Mouse (Mus musculus) CD4-positive, CD25-positive, alpha-beta regulatory T cell, adult 2 months (primary cell): ENCODE measurements around the gene Slc29a2.
"Not testable (repeated sequence)": the region's sequence is repeated elsewhere in the genome, so short reads cannot be mapped to it uniquely, and the experiment has no call there.

ENCODE experiments used
- DNase-seq: peaks from one replicate; pipeline ENCODE4 v3.0.0-alpha.2; 2012; ENCODE audit warnings: low read depth, low spot score

The Slc29a2 gene

DNA sequence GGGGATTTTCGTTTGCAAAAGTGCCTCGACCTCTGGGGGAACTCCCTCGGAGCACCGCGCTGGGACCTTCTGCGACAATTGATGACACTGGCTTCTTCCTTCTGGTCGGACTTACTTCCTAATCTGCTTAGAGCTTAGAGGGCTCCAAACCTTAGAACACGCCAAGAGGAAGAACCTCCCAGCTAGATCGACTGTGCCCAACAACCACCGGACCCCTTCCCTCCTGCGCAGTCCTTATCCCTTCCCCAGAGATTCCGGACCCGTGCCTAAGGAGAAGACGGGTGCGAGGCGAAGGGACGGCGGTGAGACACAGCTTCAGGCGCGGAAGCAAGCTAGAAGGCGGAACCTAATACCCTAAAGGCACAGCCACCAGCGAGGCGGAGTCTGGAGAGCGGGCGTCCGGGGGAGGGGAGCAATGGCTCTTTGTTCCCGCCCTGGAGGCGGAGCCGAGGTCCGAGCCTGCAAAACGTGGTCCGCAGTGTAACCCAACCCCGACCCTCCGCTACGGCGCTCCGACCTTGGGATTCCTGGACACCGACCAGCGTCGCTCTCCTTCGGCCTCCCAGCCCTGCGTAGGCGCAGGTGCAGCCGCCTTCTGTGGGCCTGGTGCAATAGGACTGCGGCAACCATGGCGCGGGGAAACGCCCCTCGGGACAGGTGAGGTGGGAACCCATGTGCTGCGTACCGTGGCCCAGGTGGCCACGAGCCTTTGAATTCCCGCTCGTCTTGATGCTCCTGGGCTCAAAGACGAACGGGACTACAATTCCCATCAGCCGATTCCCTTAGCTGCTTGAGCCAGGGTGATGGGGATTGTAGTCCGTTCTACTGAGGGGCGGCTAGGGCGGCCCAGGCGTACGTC is at the start of gene Slc29a2:
Gene Slc29a2, plus strand, starts transcription at position 240 of the 859 bp plus-strand sequence.
- DNase-seq, result peak; percentile 89

- DNase-seq, result peak; percentile 86
These were observed 41.9 kb upstream of the Slc29a2 start for GRCm38 (mm10) chr19:4981767-4982166.

GRCm38 (mm10) chr19:4989013-4989412 is 34.6 kb upstream of the Slc29a2 start:
- peak; percentile 84 for DNase-seq

DNA sequence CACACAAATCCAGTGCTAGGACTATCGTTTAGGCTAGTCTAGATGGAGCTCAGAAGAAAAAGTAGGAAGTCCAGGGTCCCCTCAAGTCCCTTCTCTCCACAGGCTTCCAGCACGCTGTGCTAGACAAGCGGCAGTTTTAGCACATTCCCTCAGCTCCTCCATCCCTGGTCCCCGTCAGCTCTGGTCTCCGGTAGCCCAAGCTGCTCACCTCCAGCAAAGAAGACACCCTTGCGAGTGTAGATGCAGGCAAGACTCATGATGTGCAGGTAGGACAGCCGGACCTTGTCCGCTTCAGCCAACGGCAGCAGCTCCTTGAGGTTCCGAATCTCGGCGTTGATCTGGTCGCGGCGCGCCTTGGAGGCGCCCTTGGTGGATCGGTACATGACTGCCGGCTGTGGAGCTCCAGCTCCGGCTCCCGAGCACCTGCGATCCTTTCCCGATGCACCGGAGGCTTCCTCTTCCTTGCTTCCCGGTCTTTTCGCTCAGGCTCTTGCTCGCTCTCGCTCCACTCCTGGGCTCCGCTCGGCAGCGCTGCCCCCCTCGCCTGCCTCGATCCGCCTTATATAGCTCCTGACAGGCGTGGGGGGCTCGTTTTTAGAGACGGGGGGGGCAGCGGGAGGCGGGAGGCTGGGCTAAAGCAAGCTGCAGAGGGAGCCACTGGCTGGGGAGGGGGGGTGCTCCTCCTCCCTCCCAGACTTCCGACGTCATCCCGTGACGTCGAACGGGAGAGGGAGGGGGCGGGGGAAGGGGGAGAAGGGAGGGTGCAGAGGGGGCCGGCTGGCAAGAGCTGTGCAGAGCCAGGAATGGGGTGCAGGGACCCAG is 34.0 kb upstream of the Slc29a2 start:
- no peak for DNase-seq

DNA sequence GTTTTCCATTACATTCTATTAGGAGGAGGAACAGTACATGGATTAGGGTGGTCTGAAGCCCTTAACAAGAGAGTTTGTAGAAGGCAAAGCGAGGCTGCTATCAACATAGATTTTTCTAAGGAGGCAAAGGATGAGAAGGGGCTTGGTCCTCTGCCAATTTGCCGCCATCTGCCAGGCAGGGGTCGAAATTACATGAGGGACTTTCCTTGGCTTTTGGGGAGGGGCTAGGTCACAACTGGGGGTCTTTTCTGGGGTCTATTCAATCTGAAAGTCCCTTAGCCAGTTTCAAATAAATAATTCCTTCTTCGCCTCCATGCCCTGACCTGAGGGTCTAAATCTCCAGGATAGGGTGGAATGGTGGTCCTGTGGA is 33.4 kb upstream of the Slc29a2 start, which contains the start of gene Npas4:
Gene Npas4, minus strand, starts transcription at position 61 of the 370 bp plus-strand sequence.
- DNase-seq, result no peak

GRCm38 (mm10) chr19:4990716-4991115 is 32.9 kb upstream of the Slc29a2 start:
- DNase-seq, result peak; percentile 19

DNA sequence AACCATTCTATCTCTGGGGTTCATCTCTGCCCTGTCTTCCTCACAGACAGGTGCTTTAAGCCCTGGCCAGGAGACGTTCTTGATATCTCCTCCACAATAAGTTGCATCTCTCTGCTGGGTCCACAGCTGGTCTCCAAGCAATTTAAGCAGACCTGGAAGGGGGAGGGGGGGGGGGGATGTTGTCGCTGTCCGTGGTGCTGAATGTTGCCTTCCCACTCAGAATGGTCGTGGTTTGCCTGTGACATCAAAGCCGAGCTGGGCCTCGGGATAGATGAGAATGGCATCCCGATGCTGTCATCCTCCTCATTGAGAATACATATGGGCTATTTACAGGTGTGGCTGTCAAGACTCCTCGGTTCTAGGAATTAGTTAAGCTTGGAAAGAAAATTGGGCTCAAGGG is 31.3 kb upstream of the Slc29a2 start:
- peak; percentile 46 for DNase-seq

DNA sequence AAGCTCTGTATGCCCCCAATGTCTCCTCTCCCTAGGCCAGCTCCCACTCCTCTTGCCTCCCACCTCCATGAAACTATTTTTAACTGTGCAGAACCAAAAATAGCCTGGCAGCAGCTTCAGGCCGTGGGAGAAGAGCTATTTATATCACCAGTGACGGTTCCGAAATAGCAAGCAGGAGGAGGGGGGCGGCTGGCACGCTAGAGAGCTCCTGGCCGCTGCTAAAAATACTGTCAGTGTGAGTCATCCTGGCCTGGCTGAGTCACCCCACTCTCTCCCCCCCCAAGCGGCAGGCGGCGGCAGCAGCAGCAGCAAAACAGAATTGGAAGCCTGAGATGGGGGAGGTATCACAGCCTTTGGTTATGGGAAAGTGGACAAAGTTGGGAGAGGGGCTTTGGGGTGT is 30.8 kb upstream of the Slc29a2 start:
- DNase-seq, result peak; percentile 76

GRCm38 (mm10) chr19:4994043-4994442 is 29.6 kb upstream of the Slc29a2 start:
- peak; percentile 73 for DNase-seq

DNA sequence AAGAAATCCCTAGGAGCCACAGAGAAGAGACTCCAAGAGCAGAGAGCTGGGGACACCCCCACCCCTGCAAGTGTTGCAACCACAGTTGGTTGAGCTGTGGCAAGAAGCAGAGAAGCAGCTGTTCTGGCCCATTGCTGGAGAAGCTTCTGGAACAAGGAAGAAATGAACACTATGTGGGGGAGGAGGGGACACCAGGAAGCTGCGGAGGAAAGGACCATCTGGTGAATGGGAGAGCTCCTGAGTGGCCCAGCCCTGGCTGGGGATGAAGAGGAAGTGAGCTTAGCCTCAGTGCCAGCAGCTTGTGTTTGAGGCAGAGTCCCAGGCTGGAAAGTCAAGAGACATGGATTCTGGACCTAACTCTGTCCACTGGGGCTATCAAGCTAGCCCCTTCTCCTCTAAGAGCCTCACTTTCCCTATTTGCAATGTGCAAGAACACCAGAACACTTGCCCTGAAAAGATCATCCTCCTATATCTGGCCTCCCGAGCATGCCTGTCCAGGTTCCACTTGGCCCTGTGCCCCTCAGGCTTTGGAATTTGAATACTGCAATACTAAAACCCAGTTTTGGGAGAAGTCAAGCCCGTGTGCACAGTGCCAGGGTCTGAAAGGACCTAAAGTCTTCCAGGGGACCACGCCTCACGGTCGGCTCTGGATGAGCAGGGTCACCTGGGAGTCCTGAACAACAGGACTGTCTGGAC is 24.1 kb upstream of the Slc29a2 start:
- DNase-seq, result no peak

DNA sequence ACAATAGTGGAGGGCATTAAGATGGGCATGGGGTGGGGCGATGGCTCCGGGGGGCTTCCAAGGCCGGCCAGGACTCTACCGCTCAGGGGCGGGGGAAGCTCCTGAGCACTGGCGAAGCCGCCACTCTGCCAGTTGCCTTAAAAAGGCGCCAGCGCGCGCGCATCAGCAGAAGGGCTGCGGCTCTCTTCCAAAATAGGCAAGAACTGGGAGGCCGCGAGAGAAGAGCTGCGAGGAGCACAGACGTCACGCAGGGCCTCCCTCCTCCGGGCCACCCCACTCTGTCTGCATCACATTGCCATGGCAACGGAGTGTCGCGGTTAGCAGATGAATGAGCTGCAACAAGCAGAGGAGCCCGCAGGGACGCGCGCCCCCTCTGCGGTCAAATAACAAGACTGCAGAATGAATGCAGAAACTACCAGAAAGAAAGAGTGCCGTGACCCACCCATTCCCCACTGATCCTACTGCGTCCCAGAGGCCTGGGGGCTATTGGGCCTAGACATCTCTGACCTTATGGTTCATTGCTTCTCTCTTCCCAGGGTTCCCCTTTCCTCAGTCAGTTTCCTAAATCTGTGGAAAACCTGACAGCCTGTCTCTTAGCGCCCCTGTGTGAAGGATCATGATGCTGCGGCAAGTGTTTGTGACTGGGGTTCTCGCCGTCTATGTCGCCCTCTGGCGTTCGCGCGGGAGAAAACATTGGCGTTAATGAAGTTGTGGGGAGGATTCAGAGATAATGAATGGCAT is 21.8 kb upstream of the Slc29a2 start:
- peak; percentile 93 for DNase-seq

DNA sequence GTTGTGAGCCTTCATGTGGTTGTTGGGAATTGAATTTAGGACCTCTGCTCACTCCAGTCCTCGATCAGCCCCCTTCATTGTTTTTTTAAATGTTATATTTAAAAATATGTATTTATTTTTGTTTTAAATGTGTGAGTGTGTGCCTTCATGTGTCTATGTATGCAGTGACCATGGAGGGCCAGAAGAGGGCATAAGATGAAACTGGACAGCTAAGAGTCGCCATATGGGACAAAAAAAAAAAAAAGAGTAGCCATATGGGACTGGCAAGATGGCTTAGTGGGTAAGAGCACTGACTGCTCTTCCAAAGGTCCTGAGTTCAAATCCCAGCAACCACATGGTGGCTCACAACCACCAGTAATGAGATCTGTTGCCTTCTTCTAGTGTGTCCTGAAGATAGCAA is 20.0 kb upstream of the Slc29a2 start:
- DNase-seq, result not testable (repeated sequence)

DNA sequence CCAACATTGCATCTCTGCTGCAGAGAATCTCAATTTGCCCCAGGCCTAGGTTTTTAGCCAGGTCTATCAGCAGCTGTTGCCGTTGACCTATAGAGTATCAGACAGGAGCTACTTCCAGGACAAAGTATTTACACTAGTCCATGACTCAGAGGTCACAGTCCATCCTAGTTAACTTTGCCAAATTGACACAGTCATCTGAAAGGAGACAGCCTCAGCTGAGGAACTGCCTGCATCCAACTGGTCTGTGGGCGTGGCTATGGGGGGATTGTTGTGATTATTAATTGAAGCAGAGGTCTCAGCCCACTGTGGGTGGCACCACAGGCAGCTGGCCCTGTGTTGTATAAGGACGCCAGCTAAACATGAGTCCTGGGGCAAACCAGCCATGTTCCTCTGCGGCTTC is 18.7 kb upstream of the Slc29a2 start:
- DNase-seq, result no peak

DNA sequence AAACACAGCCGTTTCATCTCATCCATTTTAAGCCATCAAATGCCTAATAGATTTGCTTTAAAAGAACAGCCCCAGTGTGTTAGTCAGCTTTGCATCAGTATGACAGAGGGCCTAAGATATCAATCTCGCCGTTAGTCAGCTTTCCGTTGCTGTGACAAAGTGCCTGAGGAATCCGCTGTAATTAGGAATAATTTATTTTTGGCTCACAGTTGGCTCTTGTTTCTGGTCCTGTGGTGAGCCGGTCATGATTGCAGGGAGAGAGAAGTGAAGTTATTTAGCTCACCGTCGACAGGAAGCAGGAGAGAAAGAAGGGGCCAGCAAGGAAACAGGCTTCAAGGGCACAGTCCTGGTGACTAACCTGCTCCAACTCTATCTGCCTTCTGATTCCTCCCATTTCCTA is 10.5 kb upstream of the Slc29a2 start:
- DNase-seq, result no peak

DNA sequence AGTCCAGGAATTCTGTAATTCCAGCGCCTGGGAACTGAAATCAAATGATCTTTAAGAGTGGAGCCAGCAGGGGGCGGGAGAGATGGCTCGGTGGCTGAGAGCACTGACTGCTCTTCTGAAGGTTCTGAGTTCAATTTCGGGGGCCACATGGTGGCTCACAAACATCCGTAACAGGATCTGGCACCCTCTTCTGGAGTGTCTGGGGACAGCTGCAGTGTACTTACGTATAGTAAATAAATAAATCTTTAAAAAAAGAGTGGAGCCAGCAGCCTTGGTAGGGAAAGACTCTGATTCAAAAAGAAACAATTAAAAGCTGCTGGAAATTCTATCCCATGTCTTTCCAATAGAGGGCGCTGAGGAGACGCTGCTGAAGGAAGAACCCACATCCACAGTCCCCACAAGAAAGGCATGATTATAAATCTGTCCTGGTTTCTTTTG is 8.7 kb upstream of the Slc29a2 start:
- peak; percentile 78 for DNase-seq

- DNase-seq, result no peak
These were observed 7.4 kb upstream of the Slc29a2 start for GRCm38 (mm10) chr19:5016221-5016742.

DNA sequence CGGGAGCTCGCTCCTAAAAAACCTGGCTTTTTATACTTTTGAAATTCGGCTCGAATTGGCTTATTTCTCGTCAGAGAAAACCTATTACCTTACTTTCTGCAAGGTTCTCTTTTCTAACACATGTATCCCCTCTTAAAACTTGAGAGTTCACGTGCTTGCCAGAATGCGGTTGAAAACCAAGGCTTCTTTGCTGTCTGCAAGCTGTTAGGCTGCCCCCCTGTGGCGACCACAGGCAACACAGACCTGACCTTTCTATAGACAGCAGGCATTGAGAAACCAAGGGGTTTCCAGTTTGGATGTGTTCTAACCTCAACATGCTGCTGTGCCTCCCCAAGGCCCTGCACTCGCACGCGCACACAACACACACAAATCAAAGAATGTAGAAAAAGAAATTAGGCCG is 6.9 kb upstream of the Slc29a2 start:
- peak; percentile 90 for DNase-seq

DNA sequence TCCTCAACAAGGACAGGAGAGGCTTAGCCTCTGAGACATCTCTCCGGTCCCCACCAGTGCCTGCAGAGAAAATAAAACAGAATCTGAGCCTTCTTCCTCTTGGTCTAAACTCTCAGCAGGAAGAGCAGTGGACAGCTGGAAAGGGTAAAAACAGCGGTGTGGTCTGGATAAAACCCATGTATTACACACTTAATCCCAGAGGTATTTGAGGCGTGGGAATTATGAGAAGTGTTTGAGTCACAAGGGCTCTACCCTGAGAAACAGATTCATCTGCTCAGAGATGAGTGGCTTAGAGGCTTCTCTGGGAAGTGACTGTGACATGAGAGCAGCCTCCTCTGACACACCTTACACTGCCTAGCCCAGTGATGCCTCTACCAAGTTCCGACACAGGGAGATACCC is 6.0 kb upstream of the Slc29a2 start:
- no peak for DNase-seq

GRCm38 (mm10) chr19:5018191-5018590 is 5.5 kb upstream of the Slc29a2 start:
- no peak for DNase-seq

GRCm38 (mm10) chr19:5021416-5021815 is 2.2 kb upstream of the Slc29a2 start:
- DNase-seq, result no peak

- DNase-seq, result no peak
These were observed 2.5 kb downstream of the Slc29a2 start for GRCm38 (mm10) chr19:5026111-5026510.
